Mouse (Mus musculus): ENCODE results near the gene Dcaf4. TPM values are rescaled to one million over a fixed set of nuclear protein-coding genes. Genes with fewer than 3 reads are reported as not detected.
A peak's percentile ranks its signal among the peaks of the same experiment; 100 is the strongest.

Gene Dcaf4
- polyA plus RNA-seq, 1 experiment from 2014 or later: 33.1 TPM

GRCm38 (mm10) chr12:83527816-83528215 is 7.5 kb downstream of the Dcaf4 start:
- WGBS: 81% methylated on average over 6 of the region's 6 CpGs
- no peak overlapping the region for H3K9ac ChIP-seq
- H3K4me3 ChIP-seq (replicated peaks): no peak overlapping the region
- H3K4me2 ChIP-seq: no peak overlapping the region
- peaks cover 19% of the 10 kb centered on the region; the same call in 1 of the 2 replicates for H3K36me3 ChIP-seq (replicated peaks)
- H3K27ac ChIP-seq: no peak overlapping the region
- ATAC-seq (ENCODE audit: low FRiP score): no peak
- no peaks in the 10 kb centered on the region for H3K27me3 ChIP-seq
- no peaks in the 10 kb centered on the region for H3K9me3 ChIP-seq
- H3K4me1 ChIP-seq: no peaks in the 10 kb centered on the region

DNA sequence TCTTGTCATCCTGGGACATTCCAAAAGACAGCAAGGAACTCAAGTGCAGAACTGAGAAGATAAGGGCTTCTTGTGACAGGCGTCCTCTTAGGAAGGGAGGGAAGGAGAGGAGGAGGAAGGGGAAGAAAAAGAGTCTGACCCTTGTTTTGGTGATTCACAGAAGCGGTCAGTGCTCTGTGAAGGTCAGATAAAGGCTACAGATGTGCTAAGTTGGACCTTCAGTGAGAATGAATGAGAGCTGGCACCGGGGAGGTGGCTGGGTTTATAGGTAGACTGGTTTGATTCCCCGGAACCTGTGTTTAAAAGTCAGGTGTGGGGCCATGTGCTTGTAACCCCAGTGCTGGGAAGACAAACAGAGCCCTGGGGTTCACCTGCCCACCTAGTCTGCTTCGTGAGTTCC is 8.4 kb downstream of the Dcaf4 start:
- Histone ChIP-seq H3K4me1 (no peaks in the 10 kb centered on the region), H3K36me3 (replicated peaks) (peaks cover 26% of the 10 kb centered on the region), H3K27me3 (no peaks in the 10 kb centered on the region), H3K9me3 (no peaks in the 10 kb centered on the region), H3K4me3 (replicated peaks) (no peak overlapping the region), H3K9ac (no peak overlapping the region), H3K4me2 (no peak overlapping the region), H3K27ac (no peak overlapping the region)
- 96% methylated on average over 5 of the region's 5 CpGs for WGBS
- no peak for ATAC-seq (ENCODE audit: low FRiP score)

GRCm38 (mm10) chr12:83531992-83532391 is 11.7 kb downstream of the Dcaf4 start:
- no peak for ATAC-seq (ENCODE audit: low FRiP score)
- H3K27ac ChIP-seq: no peak overlapping the region
- H3K9me3 ChIP-seq: no peaks in the 10 kb centered on the region
- H3K36me3 ChIP-seq (replicated peaks): peaks cover 46% of the 10 kb centered on the region
- no peak overlapping the region for H3K9ac ChIP-seq
- WGBS: 94% methylated on average over 6 of the region's 6 CpGs
- no peaks in the 10 kb centered on the region for H3K27me3 ChIP-seq
- peaks cover 8% of the 10 kb centered on the region for H3K4me1 ChIP-seq
- no peak overlapping the region for H3K4me3 ChIP-seq (replicated peaks)
- no peak overlapping the region for H3K4me2 ChIP-seq

DNA sequence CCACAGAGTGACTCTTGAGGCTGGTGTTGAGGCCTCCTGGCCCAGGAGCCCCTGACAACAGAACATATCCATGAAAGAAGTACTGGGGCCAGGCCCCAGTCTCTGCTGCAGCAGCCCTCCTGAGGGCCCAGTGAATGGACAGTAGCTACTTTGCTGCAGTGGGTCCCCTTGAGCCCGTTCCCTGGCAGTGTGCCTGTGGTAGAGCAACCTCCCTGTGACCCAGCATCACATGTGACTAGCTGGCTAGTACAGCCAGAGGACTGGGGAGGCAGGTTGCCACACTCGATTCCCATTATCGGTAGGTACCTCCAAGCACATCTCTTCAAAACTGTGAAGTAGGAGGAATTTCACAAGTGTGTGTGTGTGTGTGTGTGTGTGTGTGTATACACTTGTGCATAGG is 12.7 kb downstream of the Dcaf4 start:
- WGBS: 93% methylated on average over 3 of the region's 3 CpGs
- Histone ChIP-seq H3K4me1 (peaks cover 8% of the 10 kb centered on the region), H3K9me3 (no peaks in the 10 kb centered on the region), H3K4me2 (no peak overlapping the region), H3K9ac (no peak overlapping the region), H3K27me3 (no peaks in the 10 kb centered on the region), H3K4me3 (replicated peaks) (no peak overlapping the region), H3K27ac (no peak overlapping the region), H3K36me3 (replicated peaks) (peaks cover 53% of the 10 kb centered on the region)
- no peak for ATAC-seq (ENCODE audit: low FRiP score)

DNA sequence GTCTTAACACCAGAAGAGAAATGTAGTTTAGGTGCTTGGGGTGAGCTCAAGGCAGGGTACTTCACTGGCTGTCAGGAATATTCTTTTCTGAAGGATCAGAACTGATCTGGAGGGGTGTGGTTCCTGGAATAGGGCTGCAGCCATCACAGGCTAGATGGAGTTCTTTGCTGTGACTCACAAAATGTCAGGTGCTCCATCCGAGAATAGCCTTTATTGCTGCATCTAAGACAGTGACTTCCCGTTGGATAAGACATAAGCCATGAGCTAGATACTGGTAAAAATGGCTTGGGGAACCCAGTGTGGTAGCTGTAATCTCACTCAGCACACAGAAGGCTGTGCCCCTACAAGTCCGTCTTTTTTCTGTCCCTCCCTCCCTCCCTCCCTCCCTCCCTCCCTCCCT is 13.9 kb downstream of the Dcaf4 start:
- H3K27me3 ChIP-seq: no peaks in the 10 kb centered on the region
- peaks cover 8% of the 10 kb centered on the region for H3K4me1 ChIP-seq
- H3K27ac ChIP-seq: no peak overlapping the region
- no peak for ATAC-seq (ENCODE audit: low FRiP score)
- 93% methylated on average over 3 of the region's 3 CpGs for WGBS
- H3K9me3 ChIP-seq: no peaks in the 10 kb centered on the region
- no peak overlapping the region for H3K4me3 ChIP-seq (replicated peaks)
- no peak overlapping the region for H3K9ac ChIP-seq
- H3K4me2 ChIP-seq: no peak overlapping the region
- peaks cover 64% of the 10 kb centered on the region for H3K36me3 ChIP-seq (replicated peaks)

DNA sequence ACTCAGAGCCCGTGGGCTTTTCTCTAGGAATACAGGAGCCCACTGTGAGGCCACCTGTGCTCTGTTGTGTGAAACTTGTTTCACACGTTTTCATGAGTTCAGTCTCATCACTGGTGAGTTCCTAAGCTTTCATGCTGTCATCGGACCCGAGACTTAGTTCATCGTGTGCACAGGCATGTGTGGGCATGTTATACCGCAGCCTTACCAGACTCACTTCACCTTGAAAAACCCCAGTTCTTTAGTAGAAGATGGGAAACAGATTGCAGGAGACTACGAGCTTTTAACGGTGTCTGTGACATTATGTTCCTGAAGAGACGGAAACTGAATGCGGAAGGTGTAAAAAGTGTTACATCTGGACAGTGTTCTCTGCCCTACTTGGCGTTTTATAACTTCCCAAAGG is 15.2 kb downstream of the Dcaf4 start:
- WGBS: 91% methylated on average over 11 of the region's 11 CpGs
- Histone ChIP-seq H3K36me3 (replicated peaks) (peaks cover 70% of the 10 kb centered on the region), H3K9me3 (no peaks in the 10 kb centered on the region), H3K9ac (no peak overlapping the region), H3K27me3 (no peaks in the 10 kb centered on the region), H3K4me3 (replicated peaks) (no peak overlapping the region), H3K4me2 (no peak overlapping the region), H3K27ac (no peak overlapping the region), H3K4me1 (peaks cover 8% of the 10 kb centered on the region)
- no peak for ATAC-seq (ENCODE audit: low FRiP score)

DNA sequence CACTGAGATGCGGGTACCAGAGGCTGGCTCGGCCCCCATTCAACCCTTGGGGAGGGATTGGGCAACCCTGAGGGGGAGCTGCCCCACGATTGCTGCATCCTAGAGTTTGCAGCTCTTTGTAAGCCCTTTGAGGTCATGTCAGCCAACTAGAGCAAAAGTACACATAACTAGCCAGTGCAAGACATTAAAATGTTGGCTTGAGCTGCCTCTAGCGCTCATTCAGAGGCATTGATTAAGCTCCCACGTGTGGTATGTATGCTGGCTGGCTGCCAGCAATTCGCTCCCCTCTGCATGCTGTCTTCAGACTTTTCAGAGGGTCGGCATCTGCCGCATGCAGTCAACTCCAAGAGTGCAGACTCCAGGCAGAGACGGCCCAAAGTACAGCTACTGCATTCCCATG is 15.8 kb downstream of the Dcaf4 start:
- Histone ChIP-seq H3K9me3 (no peaks in the 10 kb centered on the region), H3K4me2 (no peak overlapping the region), H3K27me3 (no peaks in the 10 kb centered on the region), H3K36me3 (replicated peaks) (peaks cover 75% of the 10 kb centered on the region), H3K4me3 (replicated peaks) (no peak overlapping the region), H3K4me1 (peaks cover 8% of the 10 kb centered on the region), H3K9ac (no peak overlapping the region), H3K27ac (peak overlapping the region; percentile 42; the same call in 1 of the 2 replicates)
- ATAC-seq (ENCODE audit: low FRiP score): peak; percentile 30; the same call in 1 of the 2 replicates
- WGBS: 58% methylated on average over 9 of the region's 9 CpGs

DNA sequence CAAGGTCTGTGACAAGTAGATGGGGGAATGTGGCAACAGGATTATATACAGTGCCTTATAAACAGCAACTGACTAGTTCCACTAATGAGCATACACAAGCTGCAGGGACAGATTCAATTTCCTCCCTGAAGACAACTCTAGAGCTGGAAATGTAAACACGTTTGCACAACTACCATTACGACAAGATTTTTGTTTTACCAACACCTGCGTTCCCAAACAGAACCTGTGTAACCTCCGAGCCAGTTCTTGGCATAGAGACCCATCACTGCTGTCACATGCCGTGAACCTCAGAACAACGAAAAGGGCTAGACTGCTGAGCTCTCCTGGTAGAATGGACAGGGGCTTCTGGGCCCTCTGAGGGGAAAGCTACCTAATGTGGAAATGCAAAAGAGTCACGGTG is 23.7 kb downstream of the Dcaf4 start:
- Histone ChIP-seq H3K9me3 (no peaks in the 10 kb centered on the region), H3K9ac (no peak overlapping the region), H3K4me2 (no peak overlapping the region), H3K27ac (no peak overlapping the region), H3K27me3 (no peaks in the 10 kb centered on the region), H3K36me3 (replicated peaks) (peaks cover 69% of the 10 kb centered on the region), H3K4me3 (replicated peaks) (no peak overlapping the region), H3K4me1 (no peaks in the 10 kb centered on the region)
- 84% methylated on average over 7 of the region's 7 CpGs for WGBS
- no peak for ATAC-seq (ENCODE audit: low FRiP score)

GRCm38 (mm10) chr12:83544791-83545190 is 24.5 kb downstream of the Dcaf4 start:
- Histone ChIP-seq H3K9ac (no peak overlapping the region), H3K9me3 (no peaks in the 10 kb centered on the region), H3K4me1 (no peaks in the 10 kb centered on the region), H3K4me2 (no peak overlapping the region), H3K27ac (no peak overlapping the region), H3K4me3 (replicated peaks) (no peak overlapping the region), H3K36me3 (replicated peaks) (peaks cover 68% of the 10 kb centered on the region), H3K27me3 (no peaks in the 10 kb centered on the region)
- no peak for ATAC-seq (ENCODE audit: low FRiP score)

DNA sequence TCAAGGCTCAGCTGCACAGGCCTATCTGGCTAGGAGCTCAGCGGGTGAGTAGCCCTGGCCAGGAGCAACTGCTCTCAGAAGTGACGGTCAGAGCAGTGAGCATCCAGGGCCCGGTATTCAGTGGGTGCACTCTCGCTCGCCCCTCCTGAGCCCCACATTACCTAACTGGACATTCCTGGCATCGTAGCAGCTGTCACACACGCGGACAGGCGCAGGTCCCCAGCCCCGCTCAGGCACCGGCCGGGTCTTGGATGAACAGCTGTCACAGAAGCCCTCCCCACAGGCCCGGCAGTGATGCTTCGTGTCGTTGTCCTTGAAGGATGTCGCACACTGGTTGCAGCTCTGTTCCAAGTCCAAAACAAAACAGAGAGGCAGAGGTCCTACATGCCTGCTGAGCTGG is 31.0 kb downstream of the Dcaf4 start:
- H3K36me3 ChIP-seq (replicated peaks): peaks cover 94% of the 10 kb centered on the region
- ATAC-seq (ENCODE audit: low FRiP score): no peak
- H3K4me3 ChIP-seq (replicated peaks): no peak overlapping the region
- no peak overlapping the region for H3K4me2 ChIP-seq
- no peaks in the 10 kb centered on the region for H3K27me3 ChIP-seq
- no peak overlapping the region for H3K9ac ChIP-seq
- H3K4me1 ChIP-seq: no peaks in the 10 kb centered on the region
- WGBS: 96% methylated on average over 16 of the region's 16 CpGs
- H3K27ac ChIP-seq: no peak overlapping the region
- H3K9me3 ChIP-seq: no peaks in the 10 kb centered on the region

- peaks cover 96% of the 10 kb centered on the region for H3K36me3 ChIP-seq (replicated peaks)
Observed at GRCm38 (mm10) chr12:83553816-83554215, 33.5 kb downstream of the Dcaf4 start.

GRCm38 (mm10) chr12:83555605-83556004 is 35.3 kb downstream of the Dcaf4 start:
- 64% methylated on average over 9 of the region's 9 CpGs for WGBS
- no peak overlapping the region for H3K4me2 ChIP-seq
- no peak overlapping the region for H3K27ac ChIP-seq
- H3K36me3 ChIP-seq (replicated peaks): peaks cover 91% of the 10 kb centered on the region
- ATAC-seq (ENCODE audit: low FRiP score): no peak
- no peak overlapping the region for H3K9ac ChIP-seq
- no peaks in the 10 kb centered on the region for H3K9me3 ChIP-seq
- H3K27me3 ChIP-seq: no peaks in the 10 kb centered on the region
- no peaks in the 10 kb centered on the region for H3K4me1 ChIP-seq
- H3K4me3 ChIP-seq (replicated peaks): no peak overlapping the region

More at GRCm38 (mm10) chr12:83553816-83554215, 33.5 kb downstream of the Dcaf4 start:
- no peaks in the 10 kb centered on the region for H3K4me1 ChIP-seq
- H3K27me3 ChIP-seq: no peaks in the 10 kb centered on the region
- no peak overlapping the region for H3K27ac ChIP-seq
- H3K9ac ChIP-seq: no peak overlapping the region
- 91% methylated on average over 4 of the region's 4 CpGs for WGBS
- H3K9me3 ChIP-seq: no peaks in the 10 kb centered on the region
- H3K4me2 ChIP-seq: no peak overlapping the region
- no peak for ATAC-seq (ENCODE audit: low FRiP score)
- H3K4me3 ChIP-seq (replicated peaks): no peak overlapping the region

DNA sequence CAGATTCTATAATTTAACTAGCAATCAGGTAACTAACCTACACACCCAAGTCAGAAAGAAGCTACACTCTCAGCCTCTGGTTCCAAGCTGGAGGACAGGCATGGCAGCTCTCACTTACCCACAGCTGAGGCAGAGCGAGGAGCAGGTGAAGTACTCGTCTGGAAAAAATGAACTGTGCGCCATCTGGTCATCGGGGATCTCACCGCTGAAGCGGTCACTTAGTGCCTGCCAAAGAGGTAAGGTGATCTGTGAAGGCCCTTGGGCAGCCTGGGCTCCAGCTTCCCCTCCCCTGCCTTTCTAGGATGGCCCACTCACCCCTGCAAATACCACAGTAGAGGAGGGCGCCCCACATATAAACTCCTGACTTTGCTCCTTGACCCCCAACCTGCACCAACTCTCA is 38.2 kb downstream of the Dcaf4 start:
- Histone ChIP-seq H3K27me3 (no peaks in the 10 kb centered on the region), H3K4me2 (no peak overlapping the region), H3K4me3 (replicated peaks) (no peak overlapping the region), H3K27ac (no peak overlapping the region), H3K9me3 (no peaks in the 10 kb centered on the region), H3K4me1 (peaks cover 7% of the 10 kb centered on the region; the same call in 1 of the 2 replicates), H3K9ac (no peak overlapping the region), H3K36me3 (replicated peaks) (peaks cover 84% of the 10 kb centered on the region)
- WGBS: 98% methylated on average over 7 of the region's 7 CpGs
- no peak for ATAC-seq (ENCODE audit: low FRiP score)
